Mouse (Mus musculus) heart, postnatal 0 days (tissue): Measurements from ENCODE around the gene Pan2.

Experiments
- CTCF ChIP-seq: IDR thresholded peaks from 2 replicates; pipeline ENCODE4 v1.5.1; 2016; ENCODE audit warnings: antibody characterized with exemption, control low read depth, low read depth
- EP300 ChIP-seq: IDR thresholded peaks from 2 replicates; pipeline ENCODE4 v1.6.1; 2016; ENCODE audit warnings: antibody characterized with exemption, low read depth

DNA sequence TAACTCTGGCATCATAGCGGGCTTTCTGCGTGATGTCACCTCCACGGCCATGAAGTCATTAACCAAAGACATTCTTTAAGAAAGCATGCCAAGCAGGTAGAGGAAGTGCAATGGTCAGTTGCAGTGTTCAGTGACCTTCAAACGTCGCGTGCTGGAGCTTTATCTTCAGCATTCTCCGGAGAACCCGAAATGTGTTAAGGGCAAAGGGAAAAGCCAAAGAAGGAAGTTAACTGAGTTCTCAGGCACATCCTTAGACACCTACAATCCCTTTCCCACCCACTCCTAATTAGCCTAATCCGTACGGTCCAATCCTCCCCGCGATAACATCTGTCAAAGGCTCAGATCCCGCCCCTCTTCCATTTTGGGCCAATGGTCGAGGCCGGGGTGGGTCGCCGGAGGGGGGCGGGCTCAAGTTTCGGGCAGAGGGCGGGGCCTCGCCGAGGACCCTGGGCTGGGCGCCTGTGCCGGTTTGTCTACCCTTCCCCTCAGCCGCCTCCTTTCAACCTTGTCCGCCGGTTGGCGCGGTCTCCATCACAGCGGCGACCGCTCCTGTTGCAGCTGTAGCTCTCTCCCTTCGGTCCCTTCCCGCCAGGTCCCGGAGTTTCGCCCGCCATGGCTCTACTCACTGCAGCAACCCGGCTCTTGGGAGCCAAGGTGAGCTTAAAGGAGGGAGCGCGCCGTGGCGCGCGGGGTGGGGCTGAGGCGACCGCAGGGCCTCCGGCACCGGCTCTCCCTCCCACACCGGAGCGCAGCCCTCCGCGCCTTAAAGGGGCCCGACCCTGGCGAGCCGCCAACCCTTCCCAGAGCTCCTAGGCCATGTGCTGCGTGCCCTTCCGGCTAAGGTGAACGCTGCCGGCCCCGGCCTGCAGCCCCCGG is 34.4 kb downstream of the Pan2 start, which contains the start of gene Cs:
- TF ChIP-seq CTCF (no peak), EP300 (no peak)
